Mouse (Mus musculus) limb, embryonic 12.5 days (tissue): ENCODE results near the gene Fto. TPM values are rescaled to one million over a fixed set of nuclear protein-coding genes. Genes with fewer than 3 reads are reported as not detected.

Experiments used
- ATAC-seq: fragments of 200-750 bp; cut with Nextera tagmentation; 2 replicates; pipeline ENCODE4 v1.8.0; 2017; ENCODE audit warnings: low read depth, moderate TSS enrichment; ENCODE audit not compliant: insufficient number of reproducible peaks, insufficient read depth, low FRiP score, low TSS enrichment
- H3K27ac ChIP-seq: fragments of 300-500 bp; sonication (generic); 2 replicates; pipeline ENCODE4 v1.5.1; 2016; ENCODE audit warnings: mild to moderate bottlenecking, moderate library complexity
- H3K27me3 ChIP-seq: fragments of 300-500 bp; sonication (generic); 2 replicates; pipeline ENCODE4 v1.6.1; 2016; ENCODE audit warnings: mild to moderate bottlenecking, moderate library complexity
- H3K36me3 ChIP-seq: fragments of 300-500 bp; sonication (generic); 2 replicates; pipeline ENCODE4 v1.6.1; 2016; ENCODE audit warnings: mild to moderate bottlenecking, moderate library complexity
- H3K4me1 ChIP-seq: fragments of 300-500 bp; sonication (generic); replicated peaks from 2 replicates; pipeline ENCODE4 v1.6.1; 2016
- H3K4me2 ChIP-seq: fragments of 300-500 bp; sonication (generic); 2 replicates; pipeline ENCODE4 v1.6.1; 2016; ENCODE audit warnings: mild to moderate bottlenecking, moderate library complexity
- H3K4me3 ChIP-seq: fragments of 300-500 bp; sonication (generic); replicated peaks from 2 replicates; pipeline ENCODE4 v1.5.1; 2016; ENCODE audit warnings: mild to moderate bottlenecking
- H3K9ac ChIP-seq: fragments of 300-500 bp; sonication (generic); replicated peaks from 2 replicates; pipeline ENCODE4 v1.6.1; 2016; ENCODE audit warnings: mild to moderate bottlenecking, moderate library complexity
- H3K9me3 ChIP-seq: fragments of 300-500 bp; sonication (generic); 2 replicates; pipeline ENCODE4 v1.6.1; 2016; ENCODE audit warnings: mild to moderate bottlenecking, moderate library complexity
- WGBS: fragments of 180-500 bp; shearing (Covaris S2); methylation state at CpG from one replicate; pipeline ENCODE4 v1.1.7; 2016; 5-methylcytosine and 5-hydroxymethylcytosine counted together
- polyA plus RNA-seq: library from polyadenylated mRNA; unstranded; fragments of >200 nt; fragmentation: Nextera tagmentation; extraction: Ambion mirVana; gene quantifications from 2 replicates; pipeline ENCODE4 v1.2.1, GENCODE M21; 2016

Fto gene
- polyA plus RNA-seq, 1 experiment from 2014 or later = 92.1 TPM

DNA sequence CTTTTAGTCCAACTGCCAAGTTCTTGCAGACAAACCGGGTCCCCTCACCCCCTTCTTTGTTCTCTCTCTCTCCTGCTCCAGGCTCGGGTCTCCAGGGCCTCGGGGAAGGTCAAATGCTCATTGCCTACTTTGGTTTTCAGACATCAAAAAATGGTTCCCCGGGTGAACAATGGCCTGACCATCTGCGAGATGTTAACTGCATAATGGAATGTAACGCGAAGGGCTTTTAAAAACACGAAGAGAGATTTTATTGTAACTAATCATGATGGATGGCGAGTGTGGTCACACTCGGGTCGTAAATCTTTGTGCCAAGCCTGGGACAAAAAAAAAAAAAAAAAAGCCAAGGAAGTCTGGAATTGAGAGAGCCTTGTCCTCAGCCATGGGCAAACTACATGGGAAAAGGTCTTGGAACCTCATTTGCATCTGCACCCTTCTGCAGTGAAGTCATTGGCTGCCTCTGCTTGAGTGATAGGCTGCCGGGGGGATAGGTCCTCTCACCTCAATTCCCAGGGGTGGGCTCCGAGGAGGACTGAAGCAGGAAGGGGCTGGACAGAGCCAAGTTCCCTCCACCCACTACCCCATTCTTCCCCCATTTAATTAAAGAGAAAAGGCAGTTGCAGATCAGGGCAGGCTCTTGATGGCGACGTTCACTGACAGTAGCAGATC lies 378.9 kb downstream of the Fto start:
- Histone ChIP-seq H3K36me3 (no peaks in the 10 kb centered on the region), H3K4me1 (peaks cover 10% of the 10 kb centered on the region; the same call in 1 of the 2 replicates), H3K4me2 (0 out of 2 replicates have a peak overlapping the region, but pooled peaks have one; percentile 3), H3K27me3 (peaks cover 94% of the 10 kb centered on the region), H3K9ac (no peak overlapping the region), H3K27ac (no peak overlapping the region), H3K4me3 (no peak overlapping the region), H3K9me3 (no peaks in the 10 kb centered on the region)
- ATAC-seq = no peak
- 12% methylated on average over 15 of the region's 15 CpGs for WGBS

DNA sequence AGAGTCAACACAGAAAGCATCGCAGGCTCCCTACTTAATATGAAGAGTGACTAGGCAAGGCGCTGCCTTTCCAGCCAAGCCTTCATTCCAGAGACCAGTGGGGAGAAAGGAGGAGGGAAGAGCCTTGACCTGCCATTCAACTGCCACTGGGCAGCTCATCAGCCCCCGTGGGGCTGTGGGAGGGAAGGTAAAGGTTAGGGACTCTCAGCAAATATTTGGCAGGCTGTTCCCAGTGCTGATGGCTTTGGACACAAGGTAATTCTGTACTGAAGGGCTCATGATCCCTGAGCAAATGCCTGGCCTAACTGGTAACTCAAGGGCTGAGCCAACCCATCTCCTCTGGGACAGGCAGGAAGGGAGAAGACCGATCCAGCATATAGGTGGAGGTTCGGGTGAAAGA lies 393.2 kb downstream of the Fto start:
- Histone ChIP-seq H3K27ac (no peak overlapping the region), H3K36me3 (no peaks in the 10 kb centered on the region), H3K27me3 (peaks cover 91% of the 10 kb centered on the region), H3K9ac (no peak overlapping the region), H3K4me2 (no peak overlapping the region), H3K4me3 (no peak overlapping the region), H3K4me1 (no peaks in the 10 kb centered on the region), H3K9me3 (peaks cover 3% of the 10 kb centered on the region; the same call in 1 of the 2 replicates)
- WGBS = 79% methylated on average over 5 of the region's 5 CpGs
- ATAC-seq = no peak

DNA sequence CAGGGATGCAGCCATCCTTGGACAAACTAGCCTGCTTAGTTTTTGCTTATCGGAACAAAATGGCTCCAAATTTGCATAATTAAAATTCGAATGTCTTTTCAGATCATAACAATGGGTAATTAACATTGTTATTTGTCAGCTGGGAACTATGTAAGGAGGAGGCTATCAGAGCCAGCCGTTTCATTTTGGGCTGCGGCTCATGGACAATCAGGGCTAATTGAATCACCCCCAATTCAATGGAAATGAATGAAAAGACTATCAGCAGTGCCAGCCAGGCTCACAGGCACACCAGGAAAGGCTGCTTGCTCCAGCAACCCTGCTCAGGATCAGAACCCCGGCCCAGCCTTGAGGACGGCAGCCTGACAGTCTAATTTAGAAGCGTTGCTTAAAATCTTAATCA lies 395.3 kb downstream of the Fto start:
- no peak for ATAC-seq
- no peak overlapping the region for H3K4me3 ChIP-seq
- WGBS = 76% methylated on average over 7 of the region's 7 CpGs
- H3K27me3 ChIP-seq = peaks cover 94% of the 10 kb centered on the region
- H3K36me3 ChIP-seq = no peaks in the 10 kb centered on the region
- no peak overlapping the region for H3K27ac ChIP-seq
- H3K4me1 ChIP-seq = peaks cover 16% of the 10 kb centered on the region
- H3K9ac ChIP-seq = no peak overlapping the region
- peaks cover 3% of the 10 kb centered on the region; the same call in 1 of the 2 replicates for H3K9me3 ChIP-seq
- no peak overlapping the region for H3K4me2 ChIP-seq

DNA sequence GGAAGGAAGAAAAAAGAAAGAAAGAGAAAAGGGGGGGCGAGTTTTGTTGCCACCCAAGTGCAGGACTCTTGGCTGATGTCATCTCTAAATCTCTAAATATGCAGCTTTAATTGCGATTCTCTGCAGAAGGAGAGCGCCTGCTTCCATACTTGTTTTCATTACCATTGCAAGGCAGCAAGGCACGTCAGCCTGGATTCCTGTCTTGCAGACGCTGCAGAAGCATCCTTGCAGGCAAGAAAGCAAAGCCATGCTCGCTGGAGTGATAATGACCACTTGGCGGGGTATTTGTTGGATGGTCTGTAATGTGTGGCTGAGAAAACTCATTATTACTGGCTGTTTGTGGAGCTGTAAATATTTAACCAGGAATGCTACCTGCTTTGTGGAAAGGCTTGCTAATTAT lies 396.4 kb downstream of the Fto start:
- ATAC-seq = no peak
- no peak overlapping the region for H3K4me2 ChIP-seq
- H3K27me3 ChIP-seq = peaks cover 94% of the 10 kb centered on the region
- H3K27ac ChIP-seq = no peak overlapping the region
- no peak overlapping the region for H3K4me3 ChIP-seq
- H3K4me1 ChIP-seq = peaks cover 26% of the 10 kb centered on the region
- H3K36me3 ChIP-seq = no peaks in the 10 kb centered on the region
- H3K9ac ChIP-seq = no peak overlapping the region
- H3K9me3 ChIP-seq = peaks cover 3% of the 10 kb centered on the region; the same call in 1 of the 2 replicates
- 19% methylated on average over 7 of the region's 7 CpGs for WGBS

DNA sequence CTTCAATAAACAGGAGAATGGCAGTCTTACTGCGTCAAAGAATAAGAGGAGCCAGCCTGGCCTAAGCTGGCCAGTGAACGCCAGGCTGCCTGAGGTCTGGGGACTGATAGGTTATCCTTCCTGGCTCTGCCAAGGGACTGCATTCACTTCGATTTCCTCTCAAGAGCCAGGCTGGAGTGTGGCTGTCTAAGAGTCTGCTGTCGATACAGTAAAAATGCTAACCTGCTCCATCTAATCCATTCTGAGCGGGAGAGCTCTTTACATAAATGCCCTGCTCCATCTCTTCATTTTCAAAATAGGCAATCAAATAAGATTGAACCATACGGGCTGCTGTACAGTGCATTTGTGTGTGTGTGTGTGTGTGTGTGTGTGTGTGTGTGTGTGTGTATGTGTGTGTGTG lies 397.9 kb downstream of the Fto start:
- peaks cover 34% of the 10 kb centered on the region for H3K4me1 ChIP-seq
- no peak overlapping the region for H3K4me2 ChIP-seq
- H3K36me3 ChIP-seq = no peaks in the 10 kb centered on the region
- H3K27ac ChIP-seq = no peak overlapping the region
- H3K27me3 ChIP-seq = peaks cover 94% of the 10 kb centered on the region
- ATAC-seq = no peak
- peaks cover 3% of the 10 kb centered on the region; the same call in 1 of the 2 replicates for H3K9me3 ChIP-seq
- 45% methylated on average over 6 of the region's 6 CpGs for WGBS
- H3K9ac ChIP-seq = no peak overlapping the region
- H3K4me3 ChIP-seq = no peak overlapping the region

DNA sequence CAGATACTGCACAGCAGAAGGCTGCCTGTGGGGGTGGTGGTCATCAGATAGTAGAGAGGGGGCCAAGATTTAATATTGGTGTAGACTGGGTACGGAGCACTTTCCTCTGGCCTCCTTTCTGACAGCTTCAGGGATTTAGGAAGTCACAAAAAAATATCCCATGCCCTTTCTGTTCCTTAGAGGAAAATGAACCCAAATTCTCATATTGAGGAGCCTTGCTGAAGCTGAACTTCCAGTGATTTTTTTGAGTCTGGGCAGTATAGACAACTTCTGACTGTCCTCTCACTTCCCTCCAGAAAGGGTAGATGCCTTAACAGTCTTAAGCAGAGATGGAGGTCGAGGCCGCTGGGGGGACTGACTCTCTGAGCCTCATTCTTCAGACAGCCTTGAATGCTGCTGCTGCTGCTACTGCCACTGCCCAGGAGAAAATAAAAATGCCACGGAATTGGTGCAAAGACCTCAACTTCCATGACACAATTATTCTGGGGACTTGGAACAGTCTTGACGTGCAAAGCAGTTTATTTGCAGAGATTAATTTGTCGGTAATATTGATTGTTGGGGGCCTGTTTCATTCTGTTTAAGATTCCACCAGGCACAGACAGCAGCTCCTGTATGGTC lies 398.8 kb downstream of the Fto start:
- H3K9ac ChIP-seq = no peak overlapping the region
- peaks cover 94% of the 10 kb centered on the region for H3K27me3 ChIP-seq
- no peak overlapping the region for H3K27ac ChIP-seq
- no peaks in the 10 kb centered on the region for H3K36me3 ChIP-seq
- H3K4me3 ChIP-seq = no peak overlapping the region
- peak overlapping the region; percentile 52 for H3K4me2 ChIP-seq
- WGBS = 15% methylated on average over 6 of the region's 6 CpGs
- peaks cover 3% of the 10 kb centered on the region; the same call in 1 of the 2 replicates for H3K9me3 ChIP-seq
- no peak for ATAC-seq
- peaks cover 34% of the 10 kb centered on the region for H3K4me1 ChIP-seq

DNA sequence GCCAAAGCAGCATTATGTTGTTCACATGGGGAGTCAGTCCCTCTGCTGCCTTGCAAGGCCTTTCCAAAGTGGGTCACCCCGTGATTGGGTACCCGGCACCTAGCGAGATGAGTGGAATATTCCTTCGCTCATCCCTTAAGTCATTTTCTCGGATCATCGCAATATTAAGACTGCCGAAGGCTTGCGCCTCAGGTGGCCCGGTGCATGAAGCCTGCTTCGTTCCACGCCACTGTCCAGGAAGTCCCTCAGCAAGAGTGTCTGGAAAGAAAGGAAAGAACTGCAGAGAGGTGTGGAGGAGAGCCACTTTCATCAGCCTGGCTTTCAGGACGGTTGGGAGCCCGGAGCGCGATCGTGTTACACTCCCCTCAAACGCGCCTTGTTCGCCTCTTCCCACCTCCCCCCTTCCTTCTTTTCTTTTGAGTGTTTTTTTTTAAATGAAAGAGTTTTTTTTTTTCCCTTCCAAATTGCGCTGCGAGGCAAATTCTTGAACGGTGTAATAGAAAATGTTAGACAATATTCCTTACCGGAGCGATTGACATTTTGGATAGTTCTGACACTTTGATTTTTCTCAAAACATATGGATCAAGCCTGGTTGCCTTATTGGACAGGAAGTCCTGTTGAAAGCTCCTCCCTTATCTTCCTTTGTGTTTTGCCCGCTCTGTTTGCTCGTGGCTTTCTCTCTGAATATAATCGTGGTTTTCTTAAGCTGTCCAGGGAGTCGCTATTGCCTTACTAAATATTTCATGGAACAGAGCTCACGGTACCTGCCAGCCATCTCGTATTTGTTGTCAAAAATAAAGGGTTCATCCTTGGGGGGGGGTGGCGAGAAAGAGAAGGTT lies 399.6 kb downstream of the Fto start:
- ATAC-seq = 0 out of 2 replicates have a peak, but pooled peaks have one; percentile 44
- H3K4me2 ChIP-seq = peak overlapping the region; percentile 52
- no peaks in the 10 kb centered on the region for H3K36me3 ChIP-seq
- peaks cover 98% of the 10 kb centered on the region for H3K27me3 ChIP-seq
- 2% methylated on average over 31 of the region's 31 CpGs for WGBS
- H3K4me1 ChIP-seq = peaks cover 34% of the 10 kb centered on the region
- no peak overlapping the region for H3K9ac ChIP-seq
- H3K9me3 ChIP-seq = peaks cover under 1% of the 10 kb centered on the region; the same call in 1 of the 2 replicates
- H3K4me3 ChIP-seq = peak overlapping the region; percentile 25
- H3K27ac ChIP-seq = no peak overlapping the region

DNA sequence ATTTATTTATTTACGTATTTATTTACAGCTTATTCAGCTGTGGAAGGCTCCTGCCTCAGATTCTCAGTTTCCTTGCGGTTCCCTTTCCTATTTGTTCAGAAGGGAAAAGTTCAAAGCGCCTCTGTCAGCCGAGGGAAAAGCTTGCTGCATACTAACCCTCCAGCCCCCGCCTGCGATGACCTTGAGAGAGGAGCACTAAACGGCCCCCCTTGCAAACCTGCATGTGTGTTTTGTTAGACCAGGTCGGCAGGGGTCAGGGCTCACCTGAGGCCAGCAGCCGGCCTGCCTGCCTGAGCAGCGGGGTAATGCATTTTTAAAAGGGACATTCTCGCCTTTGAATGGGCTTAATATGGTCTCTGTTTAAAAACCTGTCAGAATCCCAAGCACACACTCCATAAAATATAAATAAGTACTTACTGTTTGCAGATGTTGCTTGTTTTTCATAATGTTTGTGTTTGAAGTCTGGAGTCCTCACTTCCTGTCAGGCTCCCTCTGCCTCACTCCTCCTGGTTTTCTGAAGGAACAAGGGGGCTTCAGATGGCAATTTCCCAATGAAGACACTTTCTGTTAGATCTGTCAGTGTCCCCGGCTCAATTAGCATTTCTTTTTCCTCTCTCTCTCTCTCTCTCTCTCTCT lies 400.5 kb downstream of the Fto start:
- peak overlapping the region; percentile 52 for H3K4me2 ChIP-seq
- H3K9ac ChIP-seq = no peak overlapping the region
- no peak for ATAC-seq
- H3K36me3 ChIP-seq = no peaks in the 10 kb centered on the region
- WGBS = 2% methylated on average over 12 of the region's 12 CpGs
- peak overlapping the region; percentile 25 for H3K4me3 ChIP-seq
- H3K27ac ChIP-seq = no peak overlapping the region
- H3K4me1 ChIP-seq = peaks cover 34% of the 10 kb centered on the region
- no peaks in the 10 kb centered on the region for H3K9me3 ChIP-seq
- peaks cover 98% of the 10 kb centered on the region for H3K27me3 ChIP-seq

DNA sequence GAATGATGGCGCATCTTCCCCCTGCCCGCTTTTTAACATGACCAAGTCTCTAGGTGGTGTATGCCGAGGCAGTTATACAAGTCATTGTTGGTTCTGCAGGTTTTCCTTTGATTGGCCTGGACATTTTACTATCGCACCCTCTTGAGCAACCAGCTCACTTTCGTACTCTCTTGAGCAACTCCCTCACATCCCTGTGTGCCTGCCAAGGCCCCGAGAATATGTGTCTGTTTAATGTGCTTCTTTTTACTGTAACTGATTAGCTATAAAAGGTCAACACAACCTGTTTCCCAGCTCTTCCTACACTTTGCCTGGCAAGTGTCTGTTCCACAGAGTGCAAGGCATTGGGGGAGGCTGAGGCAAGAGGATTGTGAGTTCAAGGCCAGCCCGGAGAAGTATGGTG lies 401.4 kb downstream of the Fto start:
- H3K4me2 ChIP-seq = no peak overlapping the region
- no peak for ATAC-seq
- no peaks in the 10 kb centered on the region for H3K9me3 ChIP-seq
- H3K4me3 ChIP-seq = no peak overlapping the region
- no peak overlapping the region for H3K9ac ChIP-seq
- H3K27me3 ChIP-seq = peaks cover 98% of the 10 kb centered on the region
- H3K4me1 ChIP-seq = peaks cover 34% of the 10 kb centered on the region
- no peaks in the 10 kb centered on the region for H3K36me3 ChIP-seq
- WGBS = 70% methylated on average over 7 of the region's 7 CpGs
- no peak overlapping the region for H3K27ac ChIP-seq

DNA sequence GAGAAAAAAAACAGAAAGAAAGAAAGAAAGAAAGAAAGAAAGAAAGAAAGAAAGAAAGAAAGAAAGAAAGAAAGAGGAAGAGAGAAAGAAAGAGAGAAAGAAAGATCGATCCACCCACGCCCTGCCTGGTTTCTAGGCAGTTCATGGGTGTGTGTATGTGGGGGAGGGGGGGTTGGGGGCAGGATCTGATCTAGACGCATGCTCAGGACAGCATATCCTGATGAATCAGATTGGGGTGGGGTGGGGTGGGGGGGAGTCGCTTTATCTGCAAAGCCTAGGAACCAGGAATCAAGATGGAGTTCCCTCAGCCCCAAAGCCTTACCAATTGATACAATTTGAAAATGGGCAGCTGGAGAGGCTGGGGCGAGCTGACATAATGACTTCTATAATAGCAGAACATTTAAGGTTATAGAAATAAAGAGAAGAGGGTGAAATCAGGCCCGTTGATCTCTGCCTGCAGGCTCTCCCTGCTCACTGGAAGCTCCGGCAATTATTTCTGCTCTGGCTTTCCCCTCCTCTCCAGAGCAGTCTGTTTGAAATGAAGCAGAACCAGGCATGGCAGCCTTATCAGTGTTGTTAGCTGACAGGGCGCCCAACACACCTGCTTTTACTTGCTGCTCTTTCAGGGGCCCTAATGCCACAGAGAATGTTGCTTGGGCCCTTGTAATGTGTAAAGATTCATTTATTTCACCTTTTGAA lies 402.2 kb downstream of the Fto start:
- WGBS = 22% methylated on average over 8 of the region's 8 CpGs
- H3K9ac ChIP-seq = no peak overlapping the region
- no peak for ATAC-seq
- H3K27me3 ChIP-seq = peaks cover 95% of the 10 kb centered on the region
- no peak overlapping the region for H3K4me3 ChIP-seq
- no peaks in the 10 kb centered on the region for H3K9me3 ChIP-seq
- H3K4me2 ChIP-seq = no peak overlapping the region
- H3K27ac ChIP-seq = no peak overlapping the region
- peaks cover 34% of the 10 kb centered on the region for H3K4me1 ChIP-seq
- no peaks in the 10 kb centered on the region for H3K36me3 ChIP-seq
